Comparison of ENCODE assay signal across 13 mouse cellular contexts in genomic region chr17:25642032-25642431, GRCm38 (mm10).
DNase-seq lines count a peak whose midpoint lies in the region; ATAC-seq lines count a peak whose summit lies in the region.
"Had no signal": no experiment of that assay in that cellular context is flagged by ENCODE, and none has a peak within 500 bp of the region (broad histone marks: within the 10 kb centered on the region; RNA-seq: fewer than 3 reads in every experiment).

No protein-coding gene starts in this region.

- peaks cover 17% of the 10 kb centered on the region for H3K4me1 ChIP-seq in kidney, embryonic 16.5 days (ENCODE audit: insufficient read depth, low read length)
- peaks cover 26% of the 10 kb centered on the region for H3K4me1 ChIP-seq in forebrain, embryonic 13.5 days

- H3K27ac ChIP-seq in kidney, embryonic 16.5 days (ENCODE audit: low read length) = no peak overlapping the region
- no peak overlapping the region for H3K27ac ChIP-seq in forebrain, embryonic 13.5 days

- WGBS in kidney, embryonic 16.5 days = 53% methylated on average over 8 of the region's 8 CpGs
- 87% methylated on average over 8 of the region's 8 CpGs for WGBS in forebrain, embryonic 13.5 days

- no peak overlapping the region for H3K9ac ChIP-seq in kidney, embryonic 16.5 days (replicated peaks; ENCODE audit: low read length)
- no peak overlapping the region for H3K9ac ChIP-seq in forebrain, embryonic 13.5 days
- H3K9ac ChIP-seq: lung, embryonic 14.5 days had no signal

- H3K4me3 ChIP-seq in kidney, embryonic 16.5 days (ENCODE audit: low read length) = no peak overlapping the region
- H3K4me3 ChIP-seq in forebrain, embryonic 13.5 days = no peak overlapping the region

- H3K27me3 ChIP-seq in kidney, embryonic 16.5 days (ENCODE audit: insufficient read depth, low read length) = no peaks in the 10 kb centered on the region
- no peaks in the 10 kb centered on the region for H3K27me3 ChIP-seq in forebrain, embryonic 13.5 days

- 0 out of 2 replicates have a peak, but pooled peaks have one; percentile 42 for ATAC-seq in kidney, embryonic 16.5 days (ENCODE audit: low FRiP score, low TSS enrichment)
- ATAC-seq in forebrain, embryonic 13.5 days = no peak

- intact Hi-C loops in heart, postnatal 10 days (cut with DNase I) = no loop called here

- no peak overlapping the region for H3K4me2 ChIP-seq in kidney, embryonic 16.5 days (replicated peaks; ENCODE audit: low read depth, low read length)
- H3K4me2 ChIP-seq in forebrain, embryonic 13.5 days = no peak overlapping the region
- H3K4me2 ChIP-seq: lung, embryonic 14.5 days had no signal

- no peak for DNase-seq in kidney, postnatal 25 days
- peak; percentile 71 for DNase-seq in 416B (ENCODE audit: low read depth)
- peak; percentile 86 for DNase-seq in adrenal gland, postnatal 10 days
- peak; percentile 43 to 50 for DNase-seq in heart, postnatal 10 days
- DNase-seq in right cerebral cortex, adult 18-20 months = no peak
- no peak for DNase-seq in thymus, postnatal 0 days (ENCODE audit: low spot score)
- DNase-seq: cerebellum, adult 11 months; kidney, postnatal 14 days; lung, embryonic 14.5 days; thymus, postnatal 14 days had no signal

- H3K9me3 ChIP-seq in kidney, embryonic 16.5 days (ENCODE audit: low read length) = no peaks in the 10 kb centered on the region
- no peaks in the 10 kb centered on the region for H3K9me3 ChIP-seq in forebrain, embryonic 13.5 days (replicated peaks)
- H3K9me3 ChIP-seq: G1E had no signal

- H3K36me3 ChIP-seq in kidney, embryonic 16.5 days (ENCODE audit: insufficient read depth, low read length) = no peaks in the 10 kb centered on the region
- H3K36me3 ChIP-seq in forebrain, embryonic 13.5 days (ENCODE audit: poor library complexity, severe bottlenecking) = peaks cover 3% of the 10 kb centered on the region; the same call in 1 of the 2 replicates

Comparison
In these comparisons a context has a peak if more than half of its experiments do, and no peak if none do; other contexts are left out.
1. DNase-seq: peak in 416B (single experiment), adrenal gland, postnatal 10 days (single experiment) and heart, postnatal 10 days (2 of 2); none in kidney, postnatal 25 days (0 of 2), right cerebral cortex, adult 18-20 months (single experiment) and thymus, postnatal 0 days (single experiment).